Mouse (Mus musculus) CH12.LX (cell line): ENCODE results near the gene Myo3b.

Source experiments
- CHD2 ChIP-seq: IDR thresholded peaks from 2 replicates; pipeline ENCODE4 v1.6.1; 2011; ENCODE audit warnings: low read length, improper control_type of control experiment
- CTCF ChIP-seq, 2 experiments: IDR thresholded peaks in 1 of 2; conservative IDR thresholded peaks in 1 of 2; 2 replicates each; pipeline ENCODE4 v1.5.1; 2011 to 2012; ENCODE audit warnings: low read depth in 2 of 2, low read length in 2 of 2, improper control_type of control experiment in 1 of 2, inconsistent platforms in 1 of 2, mild to moderate bottlenecking in 1 of 2, moderate library complexity in 1 of 2
- EP300 ChIP-seq: IDR thresholded peaks from 2 replicates; pipeline ENCODE4 v1.6.1; 2011; ENCODE audit warnings: low read length, improper control_type of control experiment
- MXI1 ChIP-seq: IDR thresholded peaks from 2 replicates; pipeline ENCODE4 v1.6.1; 2011; ENCODE audit warnings: mild to moderate bottlenecking, low read depth, low read length, improper control_type of control experiment
- NELFE ChIP-seq: IDR thresholded peaks from 2 replicates; pipeline ENCODE4 v1.6.1; 2011; ENCODE audit warnings: low read depth, low read length, improper control_type of control experiment
- POLR2A ChIP-seq: IDR thresholded peaks from 2 replicates; pipeline ENCODE4 v1.6.1; 2011; ENCODE audit warnings: low read depth, mild to moderate bottlenecking, improper control_type of control experiment, low read length

- no peak for TF ChIP-seq POLR2A
- no peak for TF ChIP-seq CTCF (conservative IDR thresholded peaks at IDR 0.05 in 1 of 2, IDR thresholded peaks at IDR 0.05 in 1 of 2; ENCODE audit: low read depth in 2 of 2, low read length in 2 of 2)
- no peak for TF ChIP-seq CHD2
- TF ChIP-seq EP300 = no peak
- TF ChIP-seq MXI1 = no peak
- TF ChIP-seq NELFE = no peak
Observed at GRCm38 (mm10) chr2:70109010-70109409, 70.1 kb downstream of the Myo3b start.
